Mouse (Mus musculus) mouse embryonic stem cell (cell line): Measurements from ENCODE around the gene Hnmt.
"Not testable (repeated sequence)": the region's sequence is repeated elsewhere in the genome, so short reads cannot be mapped to it uniquely, and the experiment has no call there.

Experiments
- in situ Hi-C, 2 experiments: fragments of 300-500 bp; cut with MboI; formaldehyde crosslinking; loops; 1 replicate in 1 of 2; 3 replicates in 1 of 2; pipeline ENCODE4 v1.14.3; 2019 to 2020; ENCODE audit warnings: low sequenced_read_pairs in 2 of 2, low pct_unique_long_range_greater_than_20kb in 1 of 2, mixed read lengths in 1 of 2; ENCODE audit not compliant: unreplicated experiment in 1 of 2

The Hnmt gene

GRCm38 (mm10) chr2:24049344-24049990 is at the start of gene Hnmt:
TSS of gene Hnmt (minus strand) at chr2:24049394.
- in situ Hi-C loops: no loop called here

GRCm38 (mm10) chr2:24096495-24096894 is 47.3 kb upstream of the Hnmt start, which contains the start of gene Tbpl2:
TSS of gene Tbpl2 (minus strand) at chr2:24096595.
- in situ Hi-C loops: no loop called here

GRCm38 (mm10) chr2:24090921-24091320 is 41.7 kb upstream of the Hnmt start:
- in situ Hi-C loops: no loop called here

GRCm38 (mm10) chr2:24050459-24050858 is 1.3 kb upstream of the Hnmt start:
- in situ Hi-C loops: no loop called here

- in situ Hi-C loops: no loop called here
Observed at GRCm38 (mm10) chr2:24048480-24049097, 605 bp downstream of the Hnmt start.

- in situ Hi-C loops: no loop called here
Observed at GRCm38 (mm10) chr2:24047551-24048479, 1.4 kb downstream of the Hnmt start.

- in situ Hi-C loops: no loop called here
Observed at GRCm38 (mm10) chr2:24042901-24043300, 6.3 kb downstream of the Hnmt start.

- in situ Hi-C loops: no loop called here
Observed at GRCm38 (mm10) chr2:24040531-24040930, 8.7 kb downstream of the Hnmt start.

- in situ Hi-C loops: not testable (repeated sequence)
Observed at GRCm38 (mm10) chr2:24019386-24019785, 29.8 kb downstream of the Hnmt start.

- in situ Hi-C loops: no loop called here
Observed at GRCm38 (mm10) chr2:24018966-24019365, 30.2 kb downstream of the Hnmt start.

GRCm38 (mm10) chr2:24014957-24015356 is 34.2 kb downstream of the Hnmt start:
- in situ Hi-C loops: no loop called here

GRCm38 (mm10) chr2:23999323-23999722 is 49.9 kb downstream of the Hnmt start:
- in situ Hi-C loops: no loop called here

GRCm38 (mm10) chr2:23998836-23999235 is 50.4 kb downstream of the Hnmt start:
- in situ Hi-C loops: no loop called here

GRCm38 (mm10) chr2:23996830-23997229 is 52.4 kb downstream of the Hnmt start:
- in situ Hi-C loops: no loop called here

- in situ Hi-C loops: not testable (repeated sequence)
Observed at GRCm38 (mm10) chr2:23990034-23990573, 59.1 kb downstream of the Hnmt start.

- in situ Hi-C loops: no loop called here
Observed at GRCm38 (mm10) chr2:23987283-23987682, 61.9 kb downstream of the Hnmt start.

GRCm38 (mm10) chr2:23983343-23983742 is 65.9 kb downstream of the Hnmt start:
- in situ Hi-C loops: no loop called here

- in situ Hi-C loops: no loop called here
Observed at GRCm38 (mm10) chr2:23982860-23983259, 66.3 kb downstream of the Hnmt start.
